Mouse (Mus musculus) liver, postnatal 0 days (tissue): ENCODE results near the gene Sucla2. TPM values are rescaled to one million over a fixed set of nuclear protein-coding genes. Genes with fewer than 3 reads are reported as not detected.
"Not testable (repeated sequence)": the region's sequence is repeated elsewhere in the genome, so short reads cannot be mapped to it uniquely, and the experiment has no call there.

ENCODE experiments used
- ATAC-seq: fragments of 200-750 bp; cut with Nextera tagmentation; 2 replicates; pipeline ENCODE4 v1.8.0; 2017; ENCODE audit warnings: mild to moderate bottlenecking, moderate library complexity
- DNase-seq: peaks from one replicate; pipeline ENCODE4 v3.0.0-alpha.2; 2016
- H3K27ac ChIP-seq: fragments of 300-500 bp; sonication (generic); 2 replicates; pipeline ENCODE4 v1.5.1; 2014; ENCODE audit warnings: antibody characterized with exemption, moderate library complexity, mild to moderate bottlenecking, low read depth
- H3K27me3 ChIP-seq: fragments of 300-500 bp; sonication (generic); 2 replicates; pipeline ENCODE4 v1.6.1; 2014; ENCODE audit warnings: low read length, control low read depth, mixed read lengths; ENCODE audit not compliant: insufficient read depth
- H3K36me3 ChIP-seq: fragments of 300-500 bp; sonication (generic); replicated peaks from 2 replicates; pipeline ENCODE4 v1.6.1; 2014; ENCODE audit warnings: mild to moderate bottlenecking, control low read depth, low read length, moderate library complexity, mixed read lengths; ENCODE audit not compliant: insufficient read depth
- H3K4me1 ChIP-seq: fragments of 300-500 bp; sonication (generic); 2 replicates; pipeline ENCODE4 v1.6.1; 2014; ENCODE audit warnings: antibody characterized with exemption, mild to moderate bottlenecking, control low read depth; ENCODE audit not compliant: insufficient read depth
- H3K4me2 ChIP-seq: fragments of 300-500 bp; sonication (generic); 2 replicates; pipeline ENCODE4 v1.6.1; 2014; ENCODE audit warnings: low read depth, mild to moderate bottlenecking, low read length, moderate library complexity, mixed read lengths
- H3K4me3 ChIP-seq: fragments of 300-500 bp; sonication (generic); 2 replicates; pipeline ENCODE4 v1.5.1; 2014; ENCODE audit warnings: low read depth, low read length
- H3K9ac ChIP-seq: fragments of 300-500 bp; sonication (generic); replicated peaks from 2 replicates; pipeline ENCODE4 v1.6.1; 2014; ENCODE audit warnings: mild to moderate bottlenecking, moderate library complexity
- H3K9me3 ChIP-seq: fragments of 300-500 bp; sonication (generic); 2 replicates; pipeline ENCODE4 v1.6.1; 2016; ENCODE audit warnings: mild to moderate bottlenecking, control low read depth, low read length, mixed read lengths
- CTCF ChIP-seq: sonication (generic); IDR thresholded peaks from 2 replicates; pipeline ENCODE4 v1.5.1; 2016; ENCODE audit warnings: antibody characterized with exemption, low read depth
- EP300 ChIP-seq: IDR thresholded peaks from 2 replicates; pipeline ENCODE4 v1.6.1; 2016; ENCODE audit warnings: antibody characterized with exemption, low read depth, mild to moderate bottlenecking
- WGBS: fragments of 180-500 bp; shearing (Covaris S2); extraction: QIAGEN DNeasy Blood & Tissue Kit; methylation state at CpG from one replicate; pipeline ENCODE4 v1.1.7; 2014; ENCODE audit not compliant: insufficient replicate concordance; 5-methylcytosine and 5-hydroxymethylcytosine counted together
- polyA plus RNA-seq: library from polyadenylated mRNA; unstranded; fragments of >200 nt; fragmentation: Nextera tagmentation; extraction: Ambion mirVana; gene quantifications from 2 replicates; pipeline ENCODE4 v1.2.1, GENCODE M21; 2015

Sucla2 gene
- polyA plus RNA-seq, 1 experiment from 2014 or later = 99.7 TPM

GRCm38 (mm10) chr14:73551164-73551563 lies 26.0 kb downstream of the Sucla2 start:
- H3K36me3 ChIP-seq = no peaks in the 10 kb centered on the region; the same call in 1 of the 2 replicates
- ATAC-seq (no peak), DNase-seq (no peak)
- no peak overlapping the region for H3K27ac ChIP-seq
- TF ChIP-seq EP300 (no peak), CTCF (no peak)
- H3K4me1 ChIP-seq = peaks cover 21% of the 10 kb centered on the region
- no peak overlapping the region for H3K4me3 ChIP-seq
- 77% methylated on average over 6 of the region's 6 CpGs for WGBS
- no peak overlapping the region for H3K4me2 ChIP-seq
- no peaks in the 10 kb centered on the region for H3K9me3 ChIP-seq
- H3K9ac ChIP-seq = no peak overlapping the region
- no peaks in the 10 kb centered on the region for H3K27me3 ChIP-seq

GRCm38 (mm10) chr14:73552341-73553121 lies 27.4 kb downstream of the Sucla2 start:
- peak; percentile 15; the same call in 1 of the 2 replicates for TF ChIP-seq CTCF
- TF ChIP-seq EP300 = no peak
- Histone ChIP-seq H3K9ac (peak overlapping the region; percentile 91), H3K27me3 (no peaks in the 10 kb centered on the region), H3K9me3 (no peaks in the 10 kb centered on the region), H3K4me3 (peak overlapping the region; percentile 92), H3K4me1 (peaks cover 21% of the 10 kb centered on the region), H3K4me2 (peak overlapping the region; percentile 78), H3K36me3 (no peaks in the 10 kb centered on the region; the same call in 1 of the 2 replicates), H3K27ac (peak overlapping the region; percentile 84)
- ATAC-seq (peak; percentile 96), DNase-seq (peak; percentile 98)
- WGBS = 6% methylated on average over 57 of the region's 61 CpGs

- peak overlapping the region; percentile 92 for H3K4me3 ChIP-seq
- H3K27ac ChIP-seq = peak overlapping the region; percentile 84
- ATAC-seq (peak; percentile 39; the same call in 1 of the 2 replicates), DNase-seq (no peak)
- peak overlapping the region; percentile 78 for H3K4me2 ChIP-seq
- no peaks in the 10 kb centered on the region; the same call in 1 of the 2 replicates for H3K36me3 ChIP-seq
- no peaks in the 10 kb centered on the region for H3K9me3 ChIP-seq
- no peaks in the 10 kb centered on the region for H3K27me3 ChIP-seq
- WGBS = under 1% methylated on average over 10 of the region's 10 CpGs
- H3K4me1 ChIP-seq = peaks cover 21% of the 10 kb centered on the region
- H3K9ac ChIP-seq = peak overlapping the region; percentile 91
- TF ChIP-seq EP300 = no peak
- no peak for TF ChIP-seq CTCF
Measured at GRCm38 (mm10) chr14:73553122-73553696, 28.1 kb downstream of the Sucla2 start.

GRCm38 (mm10) chr14:73569831-73570230 lies 44.7 kb downstream of the Sucla2 start:
- DNase-seq = not testable (repeated sequence)

GRCm38 (mm10) chr14:73571143-73571542 lies 46.0 kb downstream of the Sucla2 start:
- H3K36me3 ChIP-seq = peaks cover 24% of the 10 kb centered on the region
- no peaks in the 10 kb centered on the region for H3K4me1 ChIP-seq
- DNase-seq (no peak), ATAC-seq (no peak)
- H3K9me3 ChIP-seq = no peaks in the 10 kb centered on the region
- H3K27me3 ChIP-seq = no peaks in the 10 kb centered on the region
- no peak overlapping the region for H3K9ac ChIP-seq
- H3K4me2 ChIP-seq = no peak overlapping the region
- WGBS = 81% methylated on average over 4 of the region's 4 CpGs
- no peak overlapping the region for H3K4me3 ChIP-seq
- TF ChIP-seq CTCF = no peak
- no peak for TF ChIP-seq EP300
- H3K27ac ChIP-seq = no peak overlapping the region

More at GRCm38 (mm10) chr14:73569831-73570230, 44.7 kb downstream of the Sucla2 start:
- H3K9ac ChIP-seq, H3K4me1 ChIP-seq, H3K27me3 ChIP-seq, H3K4me2 ChIP-seq, H3K4me3 ChIP-seq, ATAC-seq, H3K27ac ChIP-seq, H3K9me3 ChIP-seq: not testable (repeated sequence)
- H3K36me3 ChIP-seq = peaks cover 19% of the 10 kb centered on the region
- WGBS = 83% methylated on average over 4 of the region's 4 CpGs

- Histone ChIP-seq H3K36me3 (peaks cover 20% of the 10 kb centered on the region), H3K9ac (no peak overlapping the region), H3K9me3 (no peaks in the 10 kb centered on the region), H3K4me1 (no peaks in the 10 kb centered on the region), H3K4me3 (no peak overlapping the region), H3K27me3 (no peaks in the 10 kb centered on the region), H3K4me2 (no peak overlapping the region), H3K27ac (no peak overlapping the region)
- 73% methylated on average over 5 of the region's 5 CpGs for WGBS
- ATAC-seq (no peak), DNase-seq (no peak)
- no peak for TF ChIP-seq CTCF
- TF ChIP-seq EP300 = no peak
Measured at GRCm38 (mm10) chr14:73574053-73574452, 48.9 kb downstream of the Sucla2 start.
